Mouse (Mus musculus) liver, embryonic 15.5 days (tissue): ENCODE data around the gene Isyna1. TPM values are rescaled to one million over a fixed set of nuclear protein-coding genes. Genes with fewer than 3 reads are reported as not detected.
A peak's percentile ranks its signal among the peaks of the same experiment; 100 is the strongest.

ENCODE experiments used
- ATAC-seq: fragments of 200-750 bp; cut with Nextera tagmentation; 2 replicates; pipeline ENCODE4 v1.8.0; 2017; ENCODE audit warnings: moderate number of reproducible peaks, mild to moderate bottlenecking, moderate library complexity; ENCODE audit not compliant: insufficient read depth
- H3K27ac ChIP-seq: fragments of 300-500 bp; sonication (generic); replicated peaks from 2 replicates; pipeline ENCODE4 v1.5.1; 2015; ENCODE audit warnings: mild to moderate bottlenecking, inconsistent platforms
- H3K27me3 ChIP-seq: fragments of 300-500 bp; sonication (generic); 2 replicates; pipeline ENCODE4 v1.6.1; 2015; ENCODE audit warnings: mild to moderate bottlenecking, inconsistent platforms
- H3K36me3 ChIP-seq: fragments of 300-500 bp; sonication (generic); replicated peaks from 2 replicates; pipeline ENCODE4 v1.6.1; 2015; ENCODE audit warnings: moderate library complexity, mild to moderate bottlenecking, inconsistent platforms
- H3K4me1 ChIP-seq: fragments of 300-500 bp; sonication (generic); replicated peaks from 2 replicates; pipeline ENCODE4 v1.6.1; 2015; ENCODE audit warnings: inconsistent platforms
- H3K4me2 ChIP-seq: fragments of 300-500 bp; sonication (generic); 2 replicates; pipeline ENCODE4 v1.6.1; 2015; ENCODE audit warnings: moderate library complexity, mild to moderate bottlenecking, inconsistent platforms
- H3K4me3 ChIP-seq: fragments of 300-500 bp; sonication (generic); replicated peaks from 2 replicates; pipeline ENCODE4 v1.5.1; 2015; ENCODE audit warnings: mild to moderate bottlenecking, inconsistent platforms
- H3K9ac ChIP-seq: fragments of 300-500 bp; sonication (generic); 2 replicates; pipeline ENCODE4 v1.6.1; 2015; ENCODE audit warnings: moderate library complexity, mild to moderate bottlenecking, inconsistent platforms
- H3K9me3 ChIP-seq: fragments of 300-500 bp; sonication (generic); replicated peaks from 2 replicates; pipeline ENCODE4 v1.6.1; 2016; ENCODE audit warnings: inconsistent platforms
- WGBS: fragments of 180-500 bp; shearing (Covaris S2); methylation state at CpG from one replicate; pipeline ENCODE4 v1.1.7; 2015; ENCODE audit warnings: mixed read lengths; ENCODE audit not compliant: insufficient replicate concordance; 5-methylcytosine and 5-hydroxymethylcytosine counted together
- polyA plus RNA-seq: library from polyadenylated mRNA; unstranded; fragments of >200 nt; fragmentation: Nextera tagmentation; extraction: Ambion mirVana; gene quantifications from 2 replicates; pipeline ENCODE4 v1.2.1, GENCODE M21; 2015

Isyna1 gene
- polyA plus RNA-seq, 1 experiment from 2014 or later = 43.2 TPM

GRCm38 (mm10) chr8:70644065-70644464, 49.9 kb downstream of the Isyna1 start:
- 71% methylated on average over 2 of the region's 2 CpGs for WGBS
- H3K27me3 ChIP-seq = no peaks in the 10 kb centered on the region
- H3K4me2 ChIP-seq = no peak overlapping the region
- no peaks in the 10 kb centered on the region for H3K36me3 ChIP-seq
- H3K4me1 ChIP-seq = peaks cover 32% of the 10 kb centered on the region
- H3K9ac ChIP-seq = no peak overlapping the region
- no peaks in the 10 kb centered on the region for H3K9me3 ChIP-seq
- ATAC-seq = no peak
- H3K27ac ChIP-seq = no peak overlapping the region
- H3K4me3 ChIP-seq = no peak overlapping the region

DNA sequence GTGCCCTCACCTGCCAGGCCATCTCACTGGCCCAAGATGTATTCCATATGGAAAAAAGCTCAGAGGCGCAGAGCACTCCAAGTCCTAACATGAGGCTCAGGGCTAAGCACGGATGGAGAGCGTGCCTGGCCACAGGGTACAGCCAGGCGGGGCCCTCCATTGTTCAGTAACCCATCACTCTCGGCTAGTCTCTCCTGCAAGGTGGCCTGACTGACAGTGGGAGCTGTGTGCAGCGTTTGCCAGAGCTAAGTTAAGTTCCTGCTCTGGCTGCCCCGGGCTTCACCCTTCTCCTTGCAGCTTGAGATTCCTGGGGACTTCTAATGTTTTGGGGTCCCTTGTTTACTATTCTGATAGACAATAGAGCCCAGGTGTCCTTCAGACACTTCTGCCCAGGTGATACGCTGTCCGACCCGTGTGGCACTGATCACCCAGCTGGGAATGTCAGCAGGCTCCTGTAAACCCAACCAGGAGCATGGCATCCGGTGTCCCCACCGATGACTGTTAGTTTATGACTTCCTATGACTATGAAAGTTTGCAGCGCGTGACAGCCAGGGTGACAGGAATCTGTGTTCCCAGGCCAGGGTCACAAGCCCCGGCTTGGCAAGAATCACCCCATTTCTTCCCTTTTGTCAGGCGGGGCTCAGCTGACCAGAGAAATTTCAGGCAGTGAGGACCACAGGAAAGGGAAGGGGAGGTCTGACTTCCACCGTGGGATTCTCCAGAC, 51.5 kb downstream of the Isyna1 start:
- Histone ChIP-seq H3K4me2 (no peak overlapping the region), H3K27ac (no peak overlapping the region), H3K9ac (no peak overlapping the region), H3K36me3 (peaks cover 15% of the 10 kb centered on the region), H3K4me3 (no peak overlapping the region), H3K27me3 (no peaks in the 10 kb centered on the region), H3K9me3 (no peaks in the 10 kb centered on the region), H3K4me1 (peaks cover 45% of the 10 kb centered on the region)
- ATAC-seq = no peak
- 49% methylated on average over 17 of the region's 17 CpGs for WGBS

DNA sequence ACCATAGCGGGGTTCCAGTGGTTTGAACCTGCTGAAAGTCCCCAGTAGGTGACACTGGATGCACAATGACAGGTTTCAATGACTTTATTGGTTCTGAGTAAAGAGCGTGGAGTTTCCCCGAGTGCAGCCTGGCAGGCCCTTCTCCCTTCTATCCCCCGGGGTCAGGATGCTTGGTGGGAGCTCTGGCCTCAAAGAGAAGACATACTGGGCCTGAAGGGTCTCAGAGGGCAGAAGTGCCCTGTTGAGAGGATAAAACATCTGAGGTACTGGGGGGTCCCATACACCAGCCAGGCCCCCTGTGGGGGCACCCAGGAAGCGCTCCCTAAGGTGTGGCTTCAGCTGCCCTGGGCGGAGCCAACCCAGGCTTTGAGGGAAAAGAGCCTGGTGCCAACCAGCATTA, 52.2 kb downstream of the Isyna1 start:
- Histone ChIP-seq H3K4me2 (no peak overlapping the region), H3K9me3 (no peaks in the 10 kb centered on the region), H3K36me3 (peaks cover 22% of the 10 kb centered on the region), H3K4me1 (peaks cover 45% of the 10 kb centered on the region), H3K4me3 (no peak overlapping the region), H3K9ac (no peak overlapping the region), H3K27me3 (no peaks in the 10 kb centered on the region), H3K27ac (0 out of 2 replicates have a peak overlapping the region, but pooled peaks have one; percentile 64)
- no peak for ATAC-seq
- 74% methylated on average over 6 of the region's 6 CpGs for WGBS

GRCm38 (mm10) chr8:70646775-70647174, 52.6 kb downstream of the Isyna1 start:
- H3K9ac ChIP-seq = no peak overlapping the region
- H3K27ac ChIP-seq = 0 out of 2 replicates have a peak overlapping the region, but pooled peaks have one; percentile 64
- no peak overlapping the region for H3K4me3 ChIP-seq
- H3K4me1 ChIP-seq = peaks cover 45% of the 10 kb centered on the region
- ATAC-seq = no peak
- H3K9me3 ChIP-seq = no peaks in the 10 kb centered on the region
- H3K36me3 ChIP-seq = peaks cover 25% of the 10 kb centered on the region
- H3K4me2 ChIP-seq = no peak overlapping the region
- H3K27me3 ChIP-seq = no peaks in the 10 kb centered on the region

Other genes with a start within 250 kb of the Isyna1 start
- 9.7 and 10.6 TPM in 2 replicates for gene Upf1, start 241.1 kb upstream of the Isyna1 start, polyA plus RNA-seq
- 1.3 and 2.1 TPM in 2 replicates for gene Comp, start 220.8 kb upstream of the Isyna1 start, polyA plus RNA-seq
- 4.2 and 4.3 TPM in 2 replicates for gene Crtc1, start 154.8 kb upstream of the Isyna1 start, polyA plus RNA-seq
- 6.4 and 6.7 TPM in 2 replicates for gene Klhl26, start 117.4 kb upstream of the Isyna1 start, polyA plus RNA-seq
- not detected in 2 replicates for gene Tmem59l, start 107.0 kb upstream of the Isyna1 start, polyA plus RNA-seq
- 0.97 and 1.7 TPM in 2 replicates for gene Crlf1, start 101.2 kb upstream of the Isyna1 start, polyA plus RNA-seq
- 58.0 and 60.5 TPM in 2 replicates for gene Rex1bd, start 87.6 kb upstream of the Isyna1 start, polyA plus RNA-seq
- gene Uba52, start 83.6 kb upstream of the Isyna1 start, polyA plus RNA-seq = 466 and 562 TPM in 2 replicates
- 163 and 186 TPM in 2 replicates for gene Fkbp8, start 66.6 kb upstream of the Isyna1 start, polyA plus RNA-seq
- gene Kxd1, start 66.4 kb upstream of the Isyna1 start, polyA plus RNA-seq = 28.9 and 30.2 TPM in 2 replicates
- gene Ell, start 54.9 kb upstream of the Isyna1 start, polyA plus RNA-seq = 11.8 and 14.2 TPM in 2 replicates
- gene Ssbp4, start 14.5 kb downstream of the Isyna1 start, polyA plus RNA-seq = 37.8 and 47.7 TPM in 2 replicates
- gene Lrrc25, start 21.8 kb downstream of the Isyna1 start, polyA plus RNA-seq = 7.2 and 7.4 TPM in 2 replicates
- 3.4 and 4.3 TPM in 2 replicates for gene Gdf15, start 38.1 kb downstream of the Isyna1 start, polyA plus RNA-seq
- 21.7 and 22.3 TPM in 2 replicates for gene Pgpep1, start 66.0 kb downstream of the Isyna1 start, polyA plus RNA-seq
- gene Lsm4, start 78.9 kb downstream of the Isyna1 start, polyA plus RNA-seq = 148 and 155 TPM in 2 replicates
- gene Jund, start 104.6 kb downstream of the Isyna1 start, polyA plus RNA-seq = 23.7 and 26.1 TPM in 2 replicates
- 0.01 and 0.02 TPM in 2 replicates for gene Iqcn, start 109.1 kb downstream of the Isyna1 start, polyA plus RNA-seq
- 0.13 and 0.35 TPM in 2 replicates for gene Gm3336, start 124.2 kb downstream of the Isyna1 start, polyA plus RNA-seq
- gene Pde4c, start 129.3 kb downstream of the Isyna1 start, polyA plus RNA-seq = 1.4 and 1.9 TPM in 2 replicates
- 2.7 and 3.5 TPM in 2 replicates for gene Rab3a, start 160.3 kb downstream of the Isyna1 start, polyA plus RNA-seq
- 34.7 and 37.8 TPM in 2 replicates for gene Mpv17l2, start 166.6 kb downstream of the Isyna1 start, polyA plus RNA-seq
- gene Pik3r2, start 182.3 kb downstream of the Isyna1 start, polyA plus RNA-seq = 14.7 and 16.5 TPM in 2 replicates
- gene Mast3, start 210.7 kb downstream of the Isyna1 start, polyA plus RNA-seq = 6.7 and 8.2 TPM in 2 replicates
- 0.22 TPM in 2 replicates for gene Il12rb1, start 214.1 kb downstream of the Isyna1 start, polyA plus RNA-seq
- 12.6 and 15.2 TPM in 2 replicates for gene Arrdc2, start 245.3 kb downstream of the Isyna1 start, polyA plus RNA-seq